Mouse (Mus musculus) urinary bladder, adult 2 months (tissue): ENCODE data around the gene Ctsh. TPM values are rescaled to one million over a fixed set of nuclear protein-coding genes. Genes with fewer than 3 reads are reported as not detected.
"Not testable (repeated sequence)": the region's sequence is repeated elsewhere in the genome, so short reads cannot be mapped to it uniquely, and the experiment has no call there.

ENCODE experiments used
- DNase-seq: peaks from one replicate; pipeline ENCODE4 v3.0.0; 2022; ENCODE audit warnings: low spot score
- polyA plus RNA-seq: library from polyadenylated mRNA; depleted of rRNA; stranded (reverse); fragments of >200 nt; gene quantifications from 2 replicates; pipeline ENCODE4 v1.2.3, GENCODE M21; 2012; rRNA removed

Ctsh gene
- 183 and 230 TPM in 2 replicates for polyA plus RNA-seq

DNA sequence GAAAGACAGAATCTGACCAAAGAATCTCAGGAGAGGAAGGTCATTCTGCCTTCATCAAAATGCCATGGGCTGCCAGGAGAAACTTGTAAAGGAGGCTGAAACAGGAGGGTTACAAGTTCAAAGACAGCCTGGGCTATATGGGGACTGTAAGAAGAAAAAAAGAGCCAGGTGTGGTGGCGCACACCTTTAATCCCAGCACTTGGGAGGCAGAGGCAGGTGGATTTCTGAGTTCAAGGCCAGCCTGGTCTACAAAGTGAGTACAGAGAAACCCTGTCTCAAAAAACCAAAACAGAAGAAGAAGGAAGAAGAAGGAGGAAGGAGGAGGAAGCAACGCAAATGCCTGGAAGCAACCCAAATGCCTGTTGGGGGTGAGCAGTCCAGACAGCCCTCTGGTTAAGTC lies at the start of gene Ctsh:
Gene Ctsh, plus strand, starts transcription at position 301 of the 400 bp plus-strand sequence.
- DNase-seq, result no peak

DNA sequence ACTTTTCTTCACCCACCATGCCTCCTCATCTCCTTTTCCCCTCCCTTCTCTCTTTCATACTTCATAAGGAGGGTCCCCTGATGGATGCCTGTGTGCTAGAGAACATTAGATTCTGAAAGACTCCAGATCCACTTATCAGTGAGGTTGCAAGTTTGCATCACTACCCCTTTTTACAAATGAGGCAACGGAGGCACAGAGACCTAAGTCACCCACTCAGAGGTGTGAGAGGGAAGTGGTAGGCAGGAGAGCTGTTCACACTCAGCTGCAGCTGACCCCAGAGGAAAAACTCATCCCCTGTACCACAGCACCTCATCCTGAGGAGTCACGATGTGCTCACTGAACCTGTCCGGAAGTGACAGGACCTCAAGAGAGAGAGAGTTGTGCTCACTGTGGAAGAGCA lies 47.5 kb upstream of the Ctsh start:
- DNase-seq, result no peak

DNA sequence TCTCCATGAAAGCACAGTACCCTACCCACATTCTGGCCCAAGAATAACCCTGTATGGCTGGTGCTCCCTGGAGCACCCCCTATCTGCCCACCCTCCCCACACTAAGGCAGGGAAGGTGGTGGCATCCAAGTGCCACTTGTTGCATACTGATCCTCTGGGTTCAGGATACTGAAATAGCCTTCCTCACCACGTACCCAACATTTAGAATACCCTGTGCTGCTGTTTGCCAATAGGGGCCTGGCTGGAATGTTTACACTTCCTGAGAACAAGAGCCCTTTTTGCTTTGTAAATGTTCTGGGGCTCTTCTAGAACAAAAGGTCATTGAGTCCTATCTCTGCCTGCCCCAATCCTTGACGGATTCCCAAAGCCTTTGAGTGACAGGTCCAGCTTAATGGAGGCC lies 46.9 kb upstream of the Ctsh start:
- no peak for DNase-seq

DNA sequence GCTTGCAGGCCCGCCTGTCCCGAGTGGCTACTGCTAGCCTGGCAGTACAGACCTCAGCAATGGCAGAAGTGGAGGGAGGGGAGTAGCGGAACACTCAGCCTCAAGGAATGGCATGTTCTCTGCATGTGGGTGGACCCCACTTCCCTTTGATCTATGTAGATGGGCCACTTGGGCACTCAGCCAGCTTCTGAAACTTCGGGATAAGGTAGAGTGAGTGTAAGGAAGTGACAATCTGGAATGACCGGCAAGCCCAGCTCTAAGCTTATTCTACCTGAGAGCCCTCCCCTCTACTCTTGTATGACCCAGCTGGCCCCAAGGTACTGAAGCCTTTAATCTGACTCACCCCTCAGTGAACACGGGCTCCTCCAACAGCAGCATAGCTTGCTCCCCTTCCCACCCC lies 45.8 kb upstream of the Ctsh start:
- DNase-seq, result no peak

DNA sequence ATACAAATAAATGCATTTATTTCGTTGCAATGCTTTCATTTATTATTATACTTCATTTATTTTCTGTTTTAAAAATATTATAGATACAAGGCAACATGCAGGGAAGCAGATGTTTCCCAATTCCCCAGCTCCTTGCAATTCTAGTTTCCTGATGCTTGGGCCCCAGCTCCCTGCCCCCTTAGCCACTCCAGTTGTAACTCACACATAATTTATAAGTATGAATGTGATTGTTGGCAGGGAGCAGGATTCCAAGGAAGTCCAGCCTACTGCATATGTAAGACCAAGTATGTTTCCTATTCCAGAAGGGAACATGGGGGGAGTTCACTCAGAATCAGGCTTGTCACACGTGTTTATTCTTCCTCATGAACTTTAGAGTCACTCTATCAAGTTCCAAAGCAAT lies 42.1 kb upstream of the Ctsh start:
- no peak for DNase-seq

DNA sequence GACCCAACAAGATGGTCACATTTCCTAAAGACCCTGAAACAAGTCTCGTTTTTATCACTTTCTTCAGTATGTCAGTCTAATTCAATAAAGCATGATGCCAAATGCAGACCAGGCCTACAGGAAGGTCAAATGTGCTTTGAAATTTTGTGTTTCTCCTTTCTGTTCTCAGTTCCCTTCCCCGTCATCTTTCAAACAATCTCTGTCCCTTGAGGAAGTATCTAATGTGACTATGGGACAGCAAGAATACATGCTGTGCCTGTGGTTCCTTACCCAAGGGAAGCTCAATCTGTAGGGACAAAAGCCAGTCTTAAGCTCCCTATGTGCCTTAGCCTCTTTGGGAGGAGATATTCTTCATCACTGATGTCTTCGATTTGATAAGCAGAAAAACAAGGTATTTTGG lies 39.3 kb upstream of the Ctsh start:
- DNase-seq, result no peak

DNA sequence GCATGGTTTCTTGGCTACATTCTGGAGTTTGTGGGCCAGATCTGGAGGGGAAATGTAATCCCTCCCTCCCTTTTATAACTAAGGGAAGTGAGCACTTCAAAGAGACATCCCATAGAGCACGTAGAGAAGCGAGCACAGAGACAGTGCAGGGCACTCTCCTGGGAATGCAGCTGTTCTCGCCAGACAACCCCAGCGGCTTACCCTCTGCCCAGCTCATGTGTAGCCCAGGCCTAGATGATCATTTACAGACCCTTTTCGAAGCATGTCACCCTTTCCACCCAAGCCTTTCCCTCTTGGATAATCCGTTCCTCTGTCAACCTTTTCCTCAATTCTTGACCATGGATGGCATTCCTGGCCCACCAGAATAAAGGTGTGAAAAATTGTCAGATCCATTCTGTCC lies 37.7 kb upstream of the Ctsh start:
- no peak for DNase-seq

DNA sequence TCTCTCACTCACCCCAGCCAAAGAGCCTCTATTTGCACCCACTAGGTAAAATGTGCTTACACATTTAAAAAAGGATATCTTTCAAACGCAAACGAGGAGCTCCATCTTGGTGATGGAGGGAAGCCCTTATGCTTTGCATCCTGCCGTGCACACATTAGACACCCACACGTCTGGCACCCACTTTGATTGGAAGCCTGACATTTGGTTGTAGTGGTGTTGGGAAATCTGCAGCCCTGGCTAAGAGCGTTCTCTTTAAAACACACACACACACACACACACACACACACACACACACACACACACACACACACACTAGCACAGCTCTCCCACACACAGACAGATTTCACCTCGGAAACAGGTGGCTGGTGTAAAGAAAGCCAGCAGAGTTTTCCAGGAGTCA lies 33.1 kb upstream of the Ctsh start:
- no peak for DNase-seq

DNA sequence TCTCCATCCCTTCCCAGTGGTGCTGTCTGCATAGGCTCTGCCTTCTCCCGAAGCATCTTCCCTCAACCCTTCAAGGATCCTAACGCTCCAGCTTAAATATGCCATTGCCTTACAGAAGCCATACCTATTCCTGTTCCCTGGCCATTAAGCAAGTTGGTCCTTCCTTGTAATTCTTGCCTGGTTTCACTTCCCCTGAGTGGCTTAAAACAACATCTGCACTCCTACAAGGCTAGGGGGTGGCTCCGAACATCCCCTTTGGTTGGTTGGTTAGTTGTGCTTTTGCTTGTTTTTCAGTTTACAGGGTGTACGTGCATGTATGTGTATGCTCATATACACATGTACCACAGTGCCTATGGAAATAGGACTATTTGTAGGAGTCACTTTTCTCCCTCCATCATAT lies 32.5 kb upstream of the Ctsh start:
- DNase-seq, result no peak

DNA sequence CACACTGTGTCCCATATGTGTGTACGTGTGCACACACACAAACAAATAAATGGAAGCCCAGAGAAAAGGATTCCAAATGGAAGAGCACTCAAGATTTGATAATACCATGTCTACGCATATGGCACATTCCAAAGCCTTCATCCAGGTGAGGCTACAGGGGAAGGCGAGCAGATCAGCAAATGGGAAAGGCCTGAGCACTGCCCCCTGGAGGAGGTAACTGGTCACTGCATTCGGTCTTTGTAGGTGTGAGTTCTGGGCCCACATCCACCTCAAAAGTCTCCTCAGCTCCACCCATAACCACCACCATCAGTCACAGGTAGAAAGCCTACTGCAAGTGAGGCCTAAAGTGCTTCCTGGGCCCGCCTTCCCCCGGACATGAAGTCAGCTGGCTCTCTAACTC lies 26.2 kb upstream of the Ctsh start:
- no peak for DNase-seq

DNA sequence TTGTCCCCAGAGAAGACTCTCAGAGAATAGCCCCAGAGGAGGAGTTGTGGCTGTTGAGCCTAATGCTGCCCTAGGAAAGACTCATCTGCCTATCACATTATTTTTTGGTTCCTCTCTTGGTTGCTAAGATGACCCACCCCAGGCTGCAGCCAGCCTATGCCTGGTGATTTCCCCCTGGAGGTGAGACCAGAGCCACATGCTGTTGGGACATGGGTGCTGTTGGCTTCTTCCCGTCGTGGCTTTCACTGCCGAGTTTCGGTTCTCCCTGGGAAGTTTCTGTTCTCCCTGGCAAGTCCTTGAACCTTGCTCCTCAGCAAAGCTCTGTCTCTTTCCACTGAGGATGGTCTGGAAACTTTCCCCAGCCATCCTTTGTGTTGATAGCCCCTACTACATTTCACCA lies 20.0 kb upstream of the Ctsh start:
- DNase-seq, result no peak

DNA sequence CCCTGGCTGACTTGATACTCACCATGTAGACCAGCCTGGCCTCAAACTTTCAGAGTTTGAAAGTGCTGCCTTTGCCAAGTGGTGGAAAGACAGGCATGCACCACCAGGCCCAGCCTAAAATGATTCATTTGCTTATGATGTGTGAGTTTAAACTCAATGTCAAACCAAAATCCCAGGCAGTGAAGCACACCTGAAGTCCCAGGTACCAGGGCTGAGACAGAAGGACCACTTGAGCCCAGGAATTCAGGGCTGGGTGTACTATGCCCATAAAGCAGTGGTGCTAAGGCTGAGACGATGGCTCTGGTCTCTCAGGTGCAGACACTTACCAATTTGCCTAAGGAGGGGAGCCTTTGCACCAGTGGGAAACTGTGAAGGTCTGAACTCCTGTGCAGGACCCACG lies 18.8 kb upstream of the Ctsh start:
- DNase-seq, result no peak

DNA sequence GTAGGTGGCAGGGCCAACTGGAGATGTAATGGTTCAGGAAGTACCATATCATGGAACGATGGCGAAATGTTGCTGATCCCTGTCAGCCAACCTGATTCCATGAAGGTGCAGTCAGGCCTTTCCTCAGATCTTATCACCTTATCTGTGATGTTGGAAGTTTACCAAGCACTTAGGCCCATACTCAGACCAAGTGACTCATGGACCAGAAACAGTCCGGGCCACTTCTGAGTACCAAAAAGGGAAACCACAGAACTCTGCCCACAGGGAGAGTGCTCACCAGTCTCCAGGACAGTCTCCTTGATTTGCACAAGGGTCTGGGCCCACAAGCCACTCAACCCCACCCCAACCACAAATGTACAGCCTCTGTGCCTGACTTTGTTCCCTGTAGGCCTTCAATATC lies 18.2 kb upstream of the Ctsh start:
- DNase-seq, result no peak

DNA sequence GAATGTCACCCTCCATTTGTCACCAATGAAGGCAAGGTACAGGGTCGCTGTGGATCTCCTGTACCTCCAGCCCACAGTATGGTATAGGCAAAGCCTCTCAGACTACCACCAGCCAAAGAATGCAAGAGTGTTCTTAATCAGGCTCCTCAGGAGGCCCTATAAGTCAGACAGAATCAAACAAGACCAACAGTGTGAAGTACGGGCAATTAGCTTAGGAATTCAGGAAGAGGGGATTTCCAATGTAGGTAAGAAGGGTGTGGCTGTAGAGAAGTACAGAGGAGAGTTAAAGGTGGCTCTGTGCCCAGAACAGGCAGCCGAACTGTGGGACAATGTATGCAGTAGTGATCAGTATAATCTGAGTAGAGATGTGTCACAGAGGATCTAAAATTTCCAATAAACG lies 17.6 kb upstream of the Ctsh start:
- no peak for DNase-seq

DNA sequence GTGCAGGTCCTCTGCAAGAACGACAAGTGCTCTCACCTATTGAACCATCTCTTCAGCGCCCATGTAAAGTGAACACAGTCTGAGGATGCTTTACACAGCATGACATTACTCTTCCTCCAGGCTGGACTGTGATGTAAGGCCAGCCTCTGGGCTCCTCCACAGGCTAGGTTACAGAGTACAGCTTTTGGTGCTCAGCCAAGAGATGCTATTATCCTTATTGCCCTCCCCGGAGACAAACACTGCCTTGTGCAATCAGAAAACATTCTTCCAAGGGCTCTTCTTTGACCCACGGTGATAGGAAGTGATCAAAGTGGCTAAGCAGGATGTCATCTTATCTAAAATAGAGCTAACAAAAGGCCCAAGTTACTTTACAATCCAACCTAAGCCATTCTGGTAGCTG lies 15.4 kb upstream of the Ctsh start:
- DNase-seq, result no peak

DNA sequence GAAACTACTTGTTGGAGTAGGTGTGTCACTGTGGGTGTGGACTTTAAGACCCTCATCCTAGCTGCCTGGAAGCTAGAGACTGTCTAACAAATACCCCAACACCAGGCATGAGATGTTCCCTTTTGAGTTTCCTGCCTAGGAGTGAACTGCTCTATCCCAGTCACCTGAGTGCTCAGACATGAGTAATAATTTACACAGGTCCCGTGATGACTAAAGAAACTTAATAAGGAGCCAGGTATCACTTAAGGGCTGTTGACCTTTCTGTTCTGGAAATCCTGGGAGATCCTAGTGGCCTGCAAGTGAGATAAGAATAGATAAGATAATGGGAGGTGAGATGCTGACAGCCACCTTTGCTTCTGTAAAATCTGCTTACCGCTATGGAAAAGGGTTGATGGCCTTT lies 13.0 kb upstream of the Ctsh start:
- DNase-seq, result no peak

DNA sequence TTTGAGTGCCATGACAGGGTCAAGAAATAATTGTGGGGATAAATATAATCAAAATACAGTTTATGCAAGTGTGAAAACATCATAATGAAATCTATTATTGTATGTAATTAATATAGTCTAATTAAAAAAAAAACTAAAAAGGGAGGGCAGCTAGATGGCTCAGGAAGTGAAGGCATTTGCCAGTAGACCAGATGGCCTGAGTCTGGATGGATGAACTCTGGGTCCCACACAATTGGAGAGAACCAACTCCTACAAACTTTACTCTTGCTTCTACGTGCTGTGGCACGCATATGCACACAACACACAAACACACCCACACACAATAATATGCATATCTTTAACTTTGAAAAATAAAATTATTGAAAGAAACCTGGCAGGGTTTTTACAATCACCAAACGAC lies 12.4 kb upstream of the Ctsh start:
- no peak for DNase-seq

DNA sequence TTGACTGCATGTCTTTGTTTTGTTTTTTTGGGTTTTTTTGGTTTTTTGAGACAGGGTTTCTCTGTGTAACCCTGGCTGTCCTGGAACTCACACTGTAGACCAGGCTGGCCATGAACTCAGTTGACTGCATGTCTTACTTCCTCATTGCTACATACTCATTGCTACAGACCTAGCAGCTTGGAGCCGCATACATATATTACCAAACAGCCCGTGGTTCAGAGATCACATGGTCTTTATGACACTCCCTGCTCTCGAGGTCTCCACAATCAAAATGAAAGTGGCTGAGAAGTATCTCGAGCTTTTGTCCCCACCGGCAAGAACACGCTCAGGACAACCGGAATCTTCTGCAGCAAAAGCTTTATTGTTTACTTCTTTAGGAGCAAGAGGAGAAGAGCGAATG lies 11.0 kb upstream of the Ctsh start:
- not testable (repeated sequence) for DNase-seq

DNA sequence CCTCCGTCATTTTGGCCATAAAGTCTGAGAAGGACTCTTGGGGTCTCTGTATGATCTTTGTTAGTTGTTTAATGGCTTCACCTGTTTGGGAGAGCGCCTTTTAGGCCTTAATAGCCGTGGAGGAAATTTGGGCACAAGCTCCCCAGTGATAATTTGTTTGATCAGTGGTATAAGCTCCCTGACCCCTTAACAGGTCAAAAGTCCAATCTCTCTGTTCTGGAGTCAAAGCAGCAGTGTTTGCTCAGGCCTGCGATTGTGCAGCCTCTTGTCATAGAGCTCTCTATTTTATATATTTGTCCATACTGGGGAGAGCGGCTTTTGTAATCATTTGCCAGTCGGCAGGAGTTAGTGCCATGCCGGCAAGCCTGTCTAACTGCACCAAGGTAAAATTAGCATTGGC lies 8.8 kb upstream of the Ctsh start:
- DNase-seq, result no peak

DNA sequence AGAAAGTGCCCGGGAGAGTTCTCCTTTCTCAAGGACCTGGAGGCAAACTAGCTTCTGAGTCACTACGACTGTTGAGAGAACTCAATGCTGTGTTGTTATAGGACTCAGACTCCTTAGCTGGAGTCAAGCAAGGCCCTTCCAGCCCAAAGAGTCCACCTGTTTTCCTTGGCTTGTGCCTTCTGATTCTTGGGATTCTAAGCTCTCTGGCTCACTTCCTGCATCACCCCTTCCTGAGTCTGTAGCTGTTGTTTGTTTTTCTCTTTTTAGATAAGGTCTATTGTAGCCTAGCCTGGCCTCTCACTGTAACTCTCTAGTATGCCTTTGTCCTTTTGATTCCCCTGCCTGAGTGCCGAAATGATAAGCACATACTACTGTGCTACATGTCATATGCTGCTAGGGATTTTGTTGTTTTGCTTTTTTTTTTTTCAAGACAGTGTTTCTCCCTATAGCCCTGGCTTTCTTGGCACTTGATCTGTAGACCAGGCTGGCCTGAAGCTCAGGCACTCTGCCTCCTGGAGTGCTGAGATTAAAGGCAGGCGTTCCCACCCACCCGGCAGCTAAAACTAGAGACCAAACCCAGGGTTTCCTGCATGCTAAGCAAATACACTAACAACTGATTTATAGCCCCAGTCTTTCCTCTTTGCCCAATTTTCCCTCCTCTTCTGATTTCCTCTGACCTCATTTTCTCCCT lies 5.9 kb upstream of the Ctsh start:
- DNase-seq, result no peak

DNA sequence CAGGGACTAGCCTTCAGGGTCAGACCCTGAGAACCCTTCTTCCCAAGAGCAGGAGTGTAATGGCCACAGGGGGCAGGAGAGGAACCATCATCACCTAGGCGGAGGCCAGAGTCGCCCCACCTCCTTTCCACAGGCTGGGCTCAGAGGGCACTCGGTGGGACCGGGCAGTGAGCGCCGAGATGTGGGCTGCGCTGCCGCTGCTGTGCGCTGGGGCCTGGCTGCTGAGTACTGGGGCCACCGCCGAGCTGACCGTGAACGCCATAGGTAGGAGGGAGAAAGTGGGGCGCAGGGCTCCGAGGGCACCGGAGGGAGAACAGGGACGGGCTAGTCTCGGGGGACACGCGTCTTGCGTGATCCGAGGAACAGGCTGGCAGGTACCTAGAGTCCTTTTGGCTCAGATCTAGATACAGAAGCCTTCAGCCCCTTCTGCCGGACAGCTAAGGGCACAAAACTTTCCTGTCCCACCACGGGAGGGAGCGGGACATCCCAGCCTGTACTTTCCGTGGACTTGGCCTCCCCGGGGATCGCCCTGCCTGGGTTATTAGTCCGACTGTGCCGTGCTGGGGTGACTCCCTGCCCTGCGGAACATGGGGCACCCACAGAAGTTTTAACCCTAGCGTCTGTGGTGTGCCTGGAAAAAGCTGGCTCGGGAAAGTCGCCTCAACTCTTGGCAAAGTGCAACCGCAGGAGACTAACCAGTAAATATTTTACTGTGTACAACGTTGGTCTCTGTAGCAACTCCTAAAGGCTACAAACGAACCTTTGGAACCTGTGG lies 606 bp downstream of the Ctsh start:
- peak; percentile 75 for DNase-seq

DNA sequence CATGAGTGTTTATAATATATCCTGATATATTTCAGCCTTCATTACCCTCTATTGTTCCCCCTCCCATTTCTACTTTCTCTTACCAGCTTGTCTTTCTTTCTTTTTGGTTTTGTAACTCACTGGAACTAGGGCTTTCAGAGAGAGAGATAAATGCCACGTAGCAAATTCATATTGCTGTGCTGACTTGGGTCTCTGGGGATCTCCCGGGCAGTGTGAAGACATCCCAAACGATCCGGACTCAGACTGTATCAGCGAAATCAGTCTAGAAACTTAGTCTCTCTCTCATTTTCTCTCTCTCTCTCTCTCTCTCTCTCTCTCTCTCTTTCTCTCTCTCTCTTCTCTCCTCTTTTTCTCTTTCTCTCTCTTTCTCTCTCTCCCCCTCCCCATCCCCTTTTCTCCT lies 1.5 kb downstream of the Ctsh start:
- DNase-seq, result no peak

DNA sequence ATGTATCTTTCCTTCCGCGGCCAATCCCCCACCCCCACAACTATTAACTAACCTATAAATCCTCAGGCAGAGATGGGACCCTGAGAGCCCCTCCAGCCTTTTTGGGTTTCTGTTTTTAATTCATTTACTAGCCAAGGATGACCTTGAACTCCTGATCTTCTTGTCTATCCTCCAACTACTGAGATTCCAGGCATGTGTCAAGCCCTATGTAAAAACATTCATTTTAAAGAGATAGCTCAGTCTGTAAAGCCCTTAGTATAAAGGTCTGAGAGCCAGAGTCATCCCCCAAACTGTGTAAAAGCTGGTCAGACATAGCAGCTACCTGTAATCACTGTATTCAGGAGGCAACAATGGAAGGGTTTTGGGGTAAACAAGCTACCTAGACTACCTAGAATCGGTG lies 2.0 kb downstream of the Ctsh start:
- no peak for DNase-seq

DNA sequence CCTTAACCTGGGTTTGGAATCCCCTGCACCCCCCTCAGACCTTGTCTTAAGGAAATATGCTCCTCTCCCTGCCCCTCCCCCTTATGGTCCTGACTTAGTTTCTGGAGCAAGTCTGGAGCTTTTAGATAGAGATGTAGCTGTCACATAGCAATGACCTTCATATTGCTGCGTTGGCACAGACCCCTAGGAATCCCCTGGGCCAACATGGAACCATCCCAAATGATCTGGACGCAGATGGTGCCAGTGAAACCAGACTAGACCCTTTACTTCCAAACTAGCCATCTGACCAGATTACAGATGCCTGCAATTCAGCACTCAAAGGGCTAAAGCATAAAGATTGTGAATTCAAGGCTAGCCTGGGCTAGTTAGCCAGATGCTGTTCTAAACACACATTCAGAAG lies 2.8 kb downstream of the Ctsh start:
- DNase-seq, result no peak
